In the genomic region with DNA sequence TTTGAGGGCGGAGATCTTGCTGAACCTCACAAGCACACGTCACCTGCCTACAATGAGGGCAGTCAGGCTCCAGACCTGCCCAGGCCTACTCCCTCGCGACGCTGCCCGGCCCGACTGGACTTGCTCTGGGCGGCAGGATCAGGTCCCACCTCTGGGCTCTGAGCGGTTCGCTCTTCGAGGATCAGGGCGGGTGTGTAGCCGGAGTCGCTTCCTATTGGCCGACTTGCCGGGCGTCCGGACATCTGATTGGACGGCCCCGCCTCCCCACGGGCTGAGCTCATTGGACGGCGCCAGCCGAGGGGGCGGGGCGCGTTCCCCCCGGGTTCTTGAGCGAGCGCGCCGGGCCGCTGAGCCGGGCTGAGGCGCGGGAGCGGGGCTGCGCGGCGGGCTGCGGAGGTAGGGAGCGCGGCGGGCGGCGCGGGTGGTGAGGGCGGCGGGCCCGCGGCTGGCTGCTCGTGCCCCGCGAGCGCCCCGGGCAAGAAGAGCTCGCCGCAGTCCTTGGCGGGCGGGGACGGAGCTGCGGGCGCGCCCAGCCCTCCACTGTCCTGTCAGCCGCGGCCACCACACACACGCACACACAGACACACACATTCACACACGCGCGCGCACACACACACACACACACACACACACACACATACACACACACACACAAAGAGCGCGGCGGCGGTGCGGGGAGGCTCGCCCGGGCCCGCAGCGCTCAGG, we compare ENCODE assay signal across 8 mouse cellular contexts.
DNase-seq lines count a peak whose midpoint lies in the region; ATAC-seq lines count a peak whose summit lies in the region.

No protein-coding gene starts in this region.

- intact Hi-C loops in gastrocnemius, postnatal 36 days (cut with DNase I), result no loop called here
- intact Hi-C loops in left cerebral cortex, postnatal 10 days (cut with DNase I), result loop anchor here (2.0 kb wide), 1 partner anchor 17 kb away; no protein-coding TSS in a partner anchor

- under 1% methylated on average over 75 of the region's 80 CpGs for WGBS in intestine, embryonic 14.5 days

- H3K4me2 ChIP-seq in intestine, embryonic 14.5 days (ENCODE audit: low read length), result peak overlapping the region; percentile 89

- peak; percentile 99 for ATAC-seq in intestine, embryonic 14.5 days (replicated peaks; ENCODE audit: low FRiP score, low TSS enrichment, low read depth)
- peak; percentile 100 for ATAC-seq in megakaryocyte-erythroid progenitor cell, adult 5-6 weeks (replicated peaks; ENCODE audit: low FRiP score, low TSS enrichment, poor library complexity, severe bottlenecking)

- peak overlapping the region; percentile 73 for H3K4me3 ChIP-seq in intestine, embryonic 14.5 days (ENCODE audit: low read depth, low read length)

- H3K4me1 ChIP-seq in intestine, embryonic 14.5 days (replicated peaks; ENCODE audit: control insufficient read depth, insufficient read depth, low read length), result peaks cover 5% of the 10 kb centered on the region; the same call in 1 of the 2 replicates

- H3K9me3 ChIP-seq in intestine, embryonic 14.5 days (ENCODE audit: control insufficient read depth, low read length), result no peaks in the 10 kb centered on the region

- peak overlapping the region; percentile 84 for H3K27ac ChIP-seq in intestine, embryonic 14.5 days (ENCODE audit: low read depth)

- H3K27me3 ChIP-seq in intestine, embryonic 14.5 days (replicated peaks; ENCODE audit: control insufficient read depth, insufficient read depth, low read length), result no peaks in the 10 kb centered on the region

- H3K36me3 ChIP-seq in intestine, embryonic 14.5 days (ENCODE audit: control insufficient read depth, insufficient read depth, low read length), result no peaks in the 10 kb centered on the region

- DNase-seq in adrenal gland, postnatal 10 days, result peak; percentile 98
- peak; percentile 92 for DNase-seq in embryo, embryonic 9.5 days (ENCODE audit: extremely low spot score)
- DNase-seq in gastrocnemius, postnatal 36 days, result peak; percentile 92 to 96
- peak; percentile 93 for DNase-seq in intestine, embryonic 14.5 days (ENCODE audit: low spot score)
- DNase-seq in left cerebral cortex, postnatal 10 days (ENCODE audit: extremely low spot score in 1 of 2, low spot score in 2 of 2), result peak; percentile 93 to 99
- peak; percentile 98 for DNase-seq in right cerebral cortex, postnatal 14 days
- peak; percentile 96 for DNase-seq in urinary bladder, postnatal 25 days (ENCODE audit: low spot score)

- H3K9ac ChIP-seq in intestine, embryonic 14.5 days (ENCODE audit: low read length), result peak overlapping the region; percentile 77

Comparison
In these comparisons a context has a peak if more than half of its experiments do, and no peak if none do; other contexts are left out.
1. Peak in every context shown above with its lines: DNase-seq, ATAC-seq, H3K4me3 ChIP-seq and H3K27ac ChIP-seq.